Mouse (Mus musculus) forebrain, embryonic 12.5 days (tissue): ENCODE data around the gene Tor4a. TPM values are rescaled to one million over a fixed set of nuclear protein-coding genes. Genes with fewer than 3 reads are reported as not detected.
A peak's percentile ranks its signal among the peaks of the same experiment; 100 is the strongest.

Experiments
- ATAC-seq: fragments of 200-750 bp; cut with Nextera tagmentation; 2 replicates; pipeline ENCODE4 v1.8.0; 2017; ENCODE audit warnings: moderate TSS enrichment; ENCODE audit not compliant: low FRiP score
- H3K27ac ChIP-seq: fragments of 300-500 bp; sonication (generic); 2 replicates; pipeline ENCODE4 v1.5.1; 2016; ENCODE audit warnings: mild to moderate bottlenecking
- H3K27me3 ChIP-seq: fragments of 300-500 bp; sonication (generic); 2 replicates; pipeline ENCODE4 v1.6.1; 2016; ENCODE audit warnings: mild to moderate bottlenecking
- H3K36me3 ChIP-seq: fragments of 300-500 bp; sonication (generic); replicated peaks from 2 replicates; pipeline ENCODE4 v1.6.1; 2016; ENCODE audit warnings: mild to moderate bottlenecking
- H3K4me1 ChIP-seq: fragments of 300-500 bp; sonication (generic); 2 replicates; pipeline ENCODE4 v1.6.1; 2016
- H3K4me2 ChIP-seq: fragments of 300-500 bp; sonication (generic); 2 replicates; pipeline ENCODE4 v1.6.1; 2016; ENCODE audit warnings: mild to moderate bottlenecking, moderate library complexity
- H3K4me3 ChIP-seq: fragments of 300-500 bp; sonication (generic); replicated peaks from 2 replicates; pipeline ENCODE4 v1.5.1; 2016; ENCODE audit warnings: mild to moderate bottlenecking
- H3K9ac ChIP-seq: fragments of 300-500 bp; sonication (generic); 2 replicates; pipeline ENCODE4 v1.6.1; 2016; ENCODE audit warnings: mild to moderate bottlenecking
- H3K9me3 ChIP-seq: fragments of 300-500 bp; sonication (generic); 2 replicates; pipeline ENCODE4 v1.6.1; 2016
- WGBS: fragments of 180-500 bp; shearing (Covaris S2); methylation state at CpG from one replicate; pipeline ENCODE4 v1.1.7; 2016; 5-methylcytosine and 5-hydroxymethylcytosine counted together
- polyA plus RNA-seq: library from polyadenylated mRNA; unstranded; fragments of >200 nt; fragmentation: Nextera tagmentation; extraction: Ambion mirVana; gene quantifications from 2 replicates; pipeline ENCODE4 v1.2.1, GENCODE M21; 2016

Tor4a gene
- polyA plus RNA-seq, result 0.62 and 1.0 TPM in 2 replicates

GRCm38 (mm10) chr2:25196172-25196954 lies at the start of gene Tor4a:
TSS of gene Tor4a (minus strand) at chr2:25196886.
- no peak within 1 kb of the TSS; the same call in 1 of the 2 replicates for H3K4me3 ChIP-seq
- WGBS, result 11% methylated on average over 8 of the region's 8 CpGs

GRCm38 (mm10) chr2:25244144-25244543 lies 47.5 kb upstream of the Tor4a start:
- no peak overlapping the region for H3K4me2 ChIP-seq

More at GRCm38 (mm10) chr2:25196172-25196954, at the start of gene Tor4a:
- peaks cover 34% of the 10 kb centered on the region for H3K36me3 ChIP-seq
- no peak within 1 kb of the TSS for H3K27ac ChIP-seq
- H3K9ac ChIP-seq, result no peak within 1 kb of the TSS
- H3K9me3 ChIP-seq, result no peaks in the 10 kb centered on the region
- H3K27me3 ChIP-seq, result peaks cover 38% of the 10 kb centered on the region
- no peak for ATAC-seq
- peak within 1 kb of the TSS; percentile 25 for H3K4me2 ChIP-seq
- peaks cover 10% of the 10 kb centered on the region for H3K4me1 ChIP-seq

DNA sequence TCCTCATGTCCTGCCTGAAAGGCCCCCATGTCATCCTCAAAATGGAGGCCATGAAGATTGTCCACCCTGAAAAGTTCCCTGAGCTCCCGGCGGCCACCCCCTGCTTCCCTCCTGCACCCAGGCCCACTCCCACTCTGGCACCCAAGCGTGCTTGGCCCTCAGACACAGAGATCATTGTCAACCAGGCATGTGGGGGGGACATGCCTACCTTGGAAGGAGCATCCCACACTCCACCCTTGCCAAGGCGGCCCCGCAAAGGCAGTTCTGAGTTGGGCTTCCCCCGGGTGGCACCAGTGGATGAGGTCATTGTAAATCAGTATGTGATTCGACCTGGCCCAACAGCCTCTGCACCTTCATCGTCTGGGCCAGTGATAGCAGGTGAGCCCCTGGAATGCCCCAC lies 46.7 kb upstream of the Tor4a start:
- Histone ChIP-seq H3K9me3 (no peaks in the 10 kb centered on the region), H3K4me1 (peaks cover 31% of the 10 kb centered on the region), H3K27ac (no peak overlapping the region), H3K4me3 (no peak overlapping the region), H3K9ac (peak overlapping the region; percentile 77; the same call in 1 of the 2 replicates), H3K27me3 (peaks cover 26% of the 10 kb centered on the region), H3K4me2 (peak overlapping the region; percentile 97), H3K36me3 (peaks cover 29% of the 10 kb centered on the region)
- WGBS, result 82% methylated on average over 8 of the region's 8 CpGs
- no peak for ATAC-seq

More at GRCm38 (mm10) chr2:25244144-25244543, 47.5 kb upstream of the Tor4a start:
- Histone ChIP-seq H3K9ac (no peak overlapping the region), H3K9me3 (no peaks in the 10 kb centered on the region), H3K27me3 (peaks cover 21% of the 10 kb centered on the region), H3K27ac (no peak overlapping the region), H3K36me3 (peaks cover 37% of the 10 kb centered on the region), H3K4me3 (no peak overlapping the region), H3K4me1 (peaks cover 31% of the 10 kb centered on the region)
- 89% methylated on average over 4 of the region's 4 CpGs for WGBS
- no peak for ATAC-seq

- Histone ChIP-seq H3K27ac (0 out of 2 replicates have a peak within 1 kb of the TSS, but pooled peaks have one; percentile 61), H3K4me2 (peak within 1 kb of the TSS; percentile 97), H3K9ac (peak within 1 kb of the TSS; percentile 77), H3K36me3 (peaks cover 16% of the 10 kb centered on the region; the same call in 1 of the 2 replicates), H3K27me3 (peaks cover 32% of the 10 kb centered on the region), H3K4me3 (peak within 1 kb of the TSS; percentile 64), H3K4me1 (peaks cover 31% of the 10 kb centered on the region), H3K9me3 (no peaks in the 10 kb centered on the region)
- under 1% methylated on average over 32 of the region's 59 CpGs for WGBS
- peak; percentile 60 for ATAC-seq
Observed at GRCm38 (mm10) chr2:25242101-25242506, 45.4 kb upstream of the Tor4a start, which contains the start of the genes Rnf208 and Cysrt1. TSS of gene Rnf208 (plus strand) at chr2:25242255. TSS of gene Cysrt1 (minus strand) at chr2:25242452.

DNA sequence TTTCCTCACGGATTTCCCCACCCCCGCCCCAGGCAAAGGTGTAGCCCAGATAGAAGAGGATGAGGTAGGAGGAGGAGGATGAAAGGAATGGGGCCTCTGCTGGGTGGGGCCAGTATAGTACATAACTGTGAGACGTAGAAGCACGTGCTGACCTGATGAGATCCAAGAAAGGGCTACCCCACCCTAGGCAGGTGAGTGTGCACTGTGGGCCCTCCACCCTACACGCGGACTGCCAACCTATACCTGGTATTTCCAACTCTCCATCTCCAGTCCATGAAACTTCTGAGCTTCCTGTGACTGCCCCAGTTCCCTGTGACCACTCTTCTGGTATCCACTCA lies 44.7 kb upstream of the Tor4a start:
- Histone ChIP-seq H3K36me3 (peaks cover 13% of the 10 kb centered on the region; the same call in 1 of the 2 replicates), H3K9me3 (no peaks in the 10 kb centered on the region), H3K4me2 (peak overlapping the region; percentile 97), H3K9ac (peak overlapping the region; percentile 77), H3K27me3 (peaks cover 34% of the 10 kb centered on the region), H3K4me1 (peaks cover 31% of the 10 kb centered on the region), H3K4me3 (peak overlapping the region; percentile 64), H3K27ac (0 out of 2 replicates have a peak overlapping the region, but pooled peaks have one; percentile 61)
- WGBS, result 24% methylated on average over 6 of the region's 6 CpGs
- ATAC-seq, result peak; percentile 25

DNA sequence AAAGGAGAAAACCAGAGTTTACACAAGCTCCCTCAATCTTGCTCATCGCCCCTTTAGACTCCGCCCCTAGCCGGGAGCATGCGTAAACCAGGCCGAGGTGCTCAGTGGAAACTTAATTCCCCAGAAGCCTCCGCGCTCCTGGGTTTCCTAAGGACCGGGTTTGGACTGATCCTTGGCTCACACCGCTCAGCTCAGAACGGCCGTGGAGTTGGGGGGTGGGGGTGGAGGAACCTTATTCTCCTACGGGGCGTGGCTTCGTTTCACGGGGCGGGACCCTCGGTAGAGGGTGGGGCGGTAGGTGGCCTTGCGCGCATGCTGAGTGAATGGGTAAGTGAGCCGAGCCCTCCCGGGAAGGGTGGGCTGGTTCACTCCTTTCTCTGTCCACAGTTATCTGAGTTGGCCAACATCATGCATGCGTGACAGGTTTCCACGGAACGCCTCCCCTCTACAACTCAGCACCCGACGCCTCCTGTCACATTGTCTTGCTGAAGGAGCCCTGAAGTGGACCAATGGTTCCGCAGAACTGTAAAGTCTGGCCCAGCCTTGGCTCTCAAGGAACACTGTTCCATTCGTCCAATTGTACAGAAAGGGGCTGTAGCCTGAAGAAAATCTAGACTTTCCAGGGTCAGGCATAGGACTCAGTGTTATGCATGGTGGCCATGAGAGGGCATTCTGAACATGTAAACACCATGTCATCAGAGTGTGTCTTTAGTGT lies 44.2 kb upstream of the Tor4a start:
- Histone ChIP-seq H3K4me3 (peak overlapping the region; percentile 64), H3K9ac (peak overlapping the region; percentile 49), H3K9me3 (no peaks in the 10 kb centered on the region), H3K4me2 (peak overlapping the region; percentile 97), H3K27ac (peak overlapping the region; percentile 61; the same call in 1 of the 2 replicates), H3K36me3 (peaks cover 9% of the 10 kb centered on the region; the same call in 1 of the 2 replicates), H3K4me1 (peaks cover 31% of the 10 kb centered on the region), H3K27me3 (peaks cover 40% of the 10 kb centered on the region)
- WGBS, result 1% methylated on average over 29 of the region's 29 CpGs
- ATAC-seq, result peak; percentile 80

GRCm38 (mm10) chr2:25240310-25240709 lies 43.6 kb upstream of the Tor4a start:
- peak; percentile 11 for ATAC-seq
- Histone ChIP-seq H3K27me3 (peaks cover 45% of the 10 kb centered on the region), H3K9me3 (no peaks in the 10 kb centered on the region), H3K4me3 (peak overlapping the region; percentile 64), H3K4me2 (peak overlapping the region; percentile 97), H3K9ac (no peak overlapping the region), H3K36me3 (0 out of 2 replicates have a peak, but pooled peaks cover 3% of the 10 kb centered on the region), H3K27ac (0 out of 2 replicates have a peak overlapping the region, but pooled peaks have one; percentile 61), H3K4me1 (peaks cover 31% of the 10 kb centered on the region)
- WGBS, result 46% methylated on average over 8 of the region's 8 CpGs

DNA sequence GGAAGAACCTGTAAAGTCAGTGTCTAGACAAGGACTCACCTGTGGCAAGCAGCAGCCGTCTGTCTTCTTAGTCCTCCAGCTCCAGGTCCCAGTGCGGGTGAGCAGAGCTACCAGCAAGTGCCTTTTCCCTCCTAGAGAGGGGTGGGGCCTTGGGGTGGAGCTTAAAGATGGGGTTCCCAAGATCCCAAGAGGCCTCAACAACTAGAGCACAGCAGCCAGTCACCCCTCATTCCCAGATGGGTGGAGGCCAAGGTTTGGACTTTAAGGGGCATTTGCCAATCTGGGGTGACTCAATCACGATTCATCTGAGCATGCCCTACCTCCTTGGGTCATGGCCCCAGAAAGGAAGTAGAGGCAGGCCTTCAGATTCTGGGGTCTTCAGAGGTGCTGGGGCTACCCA lies 43.1 kb upstream of the Tor4a start:
- no peak overlapping the region for H3K4me2 ChIP-seq
- WGBS, result 88% methylated on average over 3 of the region's 3 CpGs
- H3K27ac ChIP-seq, result no peak overlapping the region
- no peak overlapping the region for H3K9ac ChIP-seq
- ATAC-seq, result no peak
- H3K9me3 ChIP-seq, result no peaks in the 10 kb centered on the region
- H3K4me3 ChIP-seq, result no peak overlapping the region
- peaks cover 31% of the 10 kb centered on the region for H3K4me1 ChIP-seq
- H3K27me3 ChIP-seq, result peaks cover 51% of the 10 kb centered on the region
- 0 out of 2 replicates have a peak, but pooled peaks cover 3% of the 10 kb centered on the region for H3K36me3 ChIP-seq

DNA sequence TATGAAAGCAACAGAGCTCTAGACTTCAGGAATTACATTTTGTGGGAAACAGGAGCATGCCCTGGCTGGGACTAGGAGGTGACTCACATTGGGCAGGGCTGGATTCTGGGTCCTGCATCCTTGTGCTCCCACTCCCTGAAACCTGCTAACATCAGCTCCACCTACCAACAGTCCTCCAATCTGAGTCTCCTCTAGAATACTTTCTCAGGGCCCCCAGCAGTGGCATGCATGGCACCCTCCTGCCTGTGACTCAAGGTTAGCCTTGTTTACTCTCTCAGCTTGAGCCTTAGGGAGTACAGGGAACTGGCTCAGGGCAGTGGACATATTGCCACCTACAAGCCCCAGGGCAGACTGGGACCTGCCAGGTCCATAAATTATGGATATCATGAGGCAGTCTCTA lies 41.4 kb upstream of the Tor4a start:
- Histone ChIP-seq H3K4me1 (peaks cover 26% of the 10 kb centered on the region), H3K27ac (no peak overlapping the region), H3K27me3 (peaks cover 48% of the 10 kb centered on the region), H3K4me3 (no peak overlapping the region), H3K9ac (no peak overlapping the region), H3K36me3 (no peaks in the 10 kb centered on the region), H3K9me3 (no peaks in the 10 kb centered on the region), H3K4me2 (no peak overlapping the region)
- no peak for ATAC-seq

DNA sequence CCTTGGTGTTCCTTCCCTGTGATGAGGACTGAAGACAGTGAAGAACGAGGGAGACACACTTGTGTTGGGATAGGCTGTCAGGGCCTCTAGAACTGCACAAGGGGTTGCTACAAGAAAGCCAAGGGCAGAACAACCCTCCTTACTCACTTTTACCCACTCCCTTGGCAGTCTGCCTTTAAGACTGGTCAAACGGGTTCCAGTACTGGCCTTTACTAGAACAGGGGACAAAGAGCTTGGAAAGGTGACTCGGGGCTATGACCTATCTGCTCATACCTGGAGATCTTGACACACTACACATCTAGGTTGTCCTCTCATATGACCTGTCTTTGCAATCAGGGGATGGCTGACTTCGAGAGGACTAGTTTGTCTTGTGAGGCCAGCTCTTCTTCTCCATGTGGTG lies 40.8 kb upstream of the Tor4a start:
- Histone ChIP-seq H3K9ac (no peak overlapping the region), H3K4me2 (no peak overlapping the region), H3K4me3 (no peak overlapping the region), H3K27ac (no peak overlapping the region), H3K9me3 (no peaks in the 10 kb centered on the region), H3K4me1 (peaks cover 21% of the 10 kb centered on the region), H3K27me3 (peaks cover 48% of the 10 kb centered on the region), H3K36me3 (no peaks in the 10 kb centered on the region)
- no peak for ATAC-seq
- 80% methylated on average over 4 of the region's 4 CpGs for WGBS

GRCm38 (mm10) chr2:25236614-25237013 lies 39.9 kb upstream of the Tor4a start, which contains the start of gene Rnf224:
TSS of gene Rnf224 (minus strand) at chr2:25236787.
- no peak within 1 kb of the TSS for H3K27ac ChIP-seq
- H3K27me3 ChIP-seq, result peaks cover 55% of the 10 kb centered on the region
- H3K4me3 ChIP-seq, result no peak within 1 kb of the TSS
- peaks cover 15% of the 10 kb centered on the region for H3K4me1 ChIP-seq
- ATAC-seq, result no peak
- no peak within 1 kb of the TSS for H3K9ac ChIP-seq
- no peaks in the 10 kb centered on the region for H3K9me3 ChIP-seq
- no peak within 1 kb of the TSS for H3K4me2 ChIP-seq
- H3K36me3 ChIP-seq, result no peaks in the 10 kb centered on the region
- 42% methylated on average over 8 of the region's 8 CpGs for WGBS

DNA sequence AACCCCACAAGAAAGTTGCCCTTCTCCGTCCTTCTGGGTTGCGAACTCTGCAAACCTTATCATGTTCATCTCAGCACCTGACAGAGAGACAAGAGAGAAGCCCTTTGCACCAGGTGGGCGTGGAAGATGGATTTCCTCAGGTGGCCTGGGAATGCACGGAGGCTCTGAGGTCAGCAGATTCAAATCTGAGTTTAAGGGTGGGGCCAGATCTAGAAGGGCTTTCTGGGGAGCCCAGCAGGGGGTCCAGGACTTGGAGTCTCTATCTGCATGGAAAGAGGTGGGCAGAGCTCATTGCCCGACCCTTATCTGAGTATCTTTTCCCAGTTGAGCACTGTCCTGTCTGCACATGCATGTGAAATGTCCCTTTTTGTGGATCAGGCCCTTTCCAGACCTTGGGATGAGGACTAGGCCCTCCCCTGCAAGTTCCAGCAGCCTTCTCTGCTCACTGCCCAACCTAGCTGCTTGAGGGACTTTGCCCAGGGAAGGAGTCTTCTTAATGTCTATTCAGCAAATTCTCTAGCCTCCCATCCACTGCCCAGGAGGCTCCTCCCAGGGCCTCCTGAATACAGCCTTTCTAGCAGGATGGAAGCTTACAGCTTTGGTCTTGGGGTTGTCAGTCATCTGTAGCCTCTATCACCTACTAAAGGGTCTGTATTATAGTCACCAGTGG lies 38.0 kb upstream of the Tor4a start:
- 79% methylated on average over 5 of the region's 5 CpGs for WGBS
- H3K9ac ChIP-seq, result no peak overlapping the region
- H3K27ac ChIP-seq, result no peak overlapping the region
- H3K4me2 ChIP-seq, result no peak overlapping the region
- no peaks in the 10 kb centered on the region for H3K36me3 ChIP-seq
- no peaks in the 10 kb centered on the region for H3K4me1 ChIP-seq
- no peak for ATAC-seq
- no peaks in the 10 kb centered on the region for H3K9me3 ChIP-seq
- no peak overlapping the region for H3K4me3 ChIP-seq
- H3K27me3 ChIP-seq, result peaks cover 52% of the 10 kb centered on the region
